Mouse (Mus musculus) gastrocnemius, adult 2 months (tissue): ENCODE data around the gene Ano4. TPM values are rescaled to one million over a fixed set of nuclear protein-coding genes. Genes with fewer than 3 reads are reported as not detected.

Experiments used
- DNase-seq: peaks from one replicate; pipeline ENCODE4 v3.0.0; 2022
- H3K27ac ChIP-seq: fragments of 200-600 bp; 2 replicates; pipeline ENCODE4 v1.8.1; 2022; ENCODE audit warnings: mild to moderate bottlenecking
- H3K4me3 ChIP-seq: fragments of 200-600 bp; 2 replicates; pipeline ENCODE4 v1.8.1; 2022; ENCODE audit warnings: mild to moderate bottlenecking, moderate library complexity
- CTCF ChIP-seq: fragments of 200-600 bp; IDR thresholded peaks from 2 replicates; pipeline ENCODE4 v1.8.1; 2022; ENCODE audit warnings: antibody characterized with exemption, mild to moderate bottlenecking, moderate library complexity
- intact Hi-C: fragments of 180-260 bp; cut with DNase I; formaldehyde crosslinking; loops from one replicate; pipeline ENCODE4 v1.15.1; 2025
- long read RNA-seq, 2 experiments: library from polyadenylated mRNA; stranded (forward); transcript quantifications; one replicate each; pipeline ENCODE4 v2.0.0; 2021
- total RNA-seq, 2 experiments: library from RNA; stranded (reverse); gene quantifications; 2 replicates each; pipeline ENCODE4 v1.2.3; 2021

Ano4 gene
- total RNA-seq = 1 to 10 TPM in 1 of 2 experiments, under 1 TPM in 1; 0.66 to 1.3 TPM
- long read RNA-seq, experiment 1 = 0 reads
- long read RNA-seq, experiment 2 = 0 reads

DNA sequence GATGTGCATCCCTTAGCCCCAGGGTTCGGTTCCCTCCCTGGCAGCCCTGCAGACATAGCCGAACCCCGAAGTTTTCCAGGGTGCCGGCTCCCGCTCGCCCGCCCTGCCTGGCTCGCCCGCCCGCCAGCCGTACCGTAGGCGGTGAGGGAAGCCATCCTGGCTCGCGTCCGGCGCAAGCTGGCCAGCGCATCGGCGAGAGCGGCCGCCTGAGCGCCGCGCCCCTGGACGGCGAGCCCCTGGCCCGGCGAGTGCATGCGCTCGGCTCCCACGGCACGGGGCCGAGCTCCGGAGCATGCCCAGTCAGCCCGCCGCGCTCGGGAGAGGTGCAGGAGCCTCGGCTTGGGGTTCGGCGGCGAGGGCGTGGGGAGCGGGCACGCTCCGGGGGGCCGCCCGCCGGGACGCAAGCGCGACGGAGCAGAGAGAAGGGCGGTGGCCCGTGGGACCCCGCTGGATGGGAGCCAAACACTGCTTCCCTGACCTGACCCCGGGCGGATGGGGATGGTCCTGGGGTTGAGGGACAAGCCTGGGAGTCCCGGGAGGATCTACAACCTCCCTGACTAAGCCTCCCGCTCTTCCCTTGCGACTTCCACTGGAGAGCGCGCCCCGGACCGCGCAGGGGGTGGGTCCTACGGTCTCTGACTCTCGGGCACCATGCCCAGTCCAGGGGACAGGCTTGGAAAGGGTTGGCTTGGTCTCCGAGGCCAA, at the start of gene Ano4:
TSS of gene Ano4 (minus strand) at position 272 of the 705 bp plus-strand sequence.
- DNase-seq = peak; percentile 62
- intact Hi-C loops = no loop called here
- no peak for TF ChIP-seq CTCF
- H3K4me3 ChIP-seq = peak within 1 kb of the TSS; percentile 71
- H3K27ac ChIP-seq = peak within 1 kb of the TSS; percentile 40

- no peak for DNase-seq
- intact Hi-C loops = no loop called here
- H3K4me3 ChIP-seq = no peak overlapping the region
- TF ChIP-seq CTCF = no peak
- no peak overlapping the region for H3K27ac ChIP-seq
Measured at GRCm38 (mm10) chr10:89392687-89393086, 48.1 kb upstream of the Ano4 start.

DNA sequence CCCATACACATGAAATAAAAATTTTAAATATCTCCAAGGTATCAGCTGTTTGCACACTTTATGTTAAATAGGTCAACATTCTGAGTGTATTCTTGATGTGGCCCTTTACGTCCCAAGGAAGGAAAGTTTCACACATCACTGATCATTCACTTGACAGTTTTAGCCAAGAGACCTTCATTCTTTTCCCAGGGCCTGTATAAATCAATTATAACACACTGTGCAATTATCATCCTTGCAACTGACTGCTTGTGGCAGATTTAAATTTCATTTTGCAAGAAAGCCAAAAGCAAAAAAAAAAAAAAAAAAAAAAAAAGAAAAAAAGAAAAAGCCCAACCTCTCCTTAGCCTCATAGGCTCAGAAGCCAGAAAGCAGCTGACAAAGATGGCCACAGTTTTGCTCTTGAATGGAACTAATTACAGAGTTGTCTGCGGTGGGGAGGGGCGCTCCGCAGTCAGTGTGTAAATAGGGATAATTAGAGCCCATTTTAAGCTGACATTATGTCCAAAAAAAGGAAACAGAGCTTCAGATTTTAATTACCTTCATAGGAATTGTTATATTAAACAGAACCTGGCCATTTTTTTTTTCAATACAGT, 47.1 kb upstream of the Ano4 start:
- intact Hi-C loops = no loop called here
- Histone ChIP-seq H3K4me3 (no peak overlapping the region), H3K27ac (no peak overlapping the region)
- no peak for DNase-seq
- TF ChIP-seq CTCF = no peak

GRCm38 (mm10) chr10:89386461-89386860, 41.9 kb upstream of the Ano4 start:
- DNase-seq = no peak
- no peak for TF ChIP-seq CTCF
- H3K27ac ChIP-seq = no peak overlapping the region
- intact Hi-C loops = no loop called here
- no peak overlapping the region for H3K4me3 ChIP-seq

GRCm38 (mm10) chr10:89383462-89383861, 38.9 kb upstream of the Ano4 start:
- Histone ChIP-seq H3K27ac (no peak overlapping the region), H3K4me3 (no peak overlapping the region)
- peak; percentile 91 for TF ChIP-seq CTCF
- peak; percentile 80 for DNase-seq
- intact Hi-C loops = loop anchor here (2.0 kb wide), 1 partner anchor 57 kb away; no protein-coding TSS in a partner anchor

DNA sequence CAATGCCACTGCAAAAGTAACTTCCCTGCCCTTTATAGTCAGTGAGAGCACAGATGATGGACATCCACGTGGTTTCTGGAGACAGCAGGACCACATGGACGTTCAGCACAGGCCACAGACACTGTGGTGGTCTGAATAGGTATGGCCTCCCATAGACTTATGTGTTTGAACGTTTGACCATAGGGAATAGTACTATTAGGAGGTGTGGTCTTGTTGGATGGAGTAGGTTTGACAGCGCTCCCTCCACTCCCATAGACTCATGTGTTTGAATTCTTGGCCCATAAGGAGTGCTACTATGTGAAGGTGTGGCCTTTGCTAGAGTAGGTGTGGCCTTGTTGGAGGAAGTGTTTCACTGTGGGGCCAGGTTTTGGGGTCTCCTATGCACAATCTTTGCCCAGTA, 33.2 kb upstream of the Ano4 start:
- Histone ChIP-seq H3K4me3 (no peak overlapping the region), H3K27ac (no peak overlapping the region)
- intact Hi-C loops = no loop called here
- no peak for TF ChIP-seq CTCF
- DNase-seq = no peak

GRCm38 (mm10) chr10:89370051-89370450, 25.5 kb upstream of the Ano4 start:
- no peak for DNase-seq
- intact Hi-C loops = no loop called here
- H3K4me3 ChIP-seq = no peak overlapping the region
- no peak overlapping the region for H3K27ac ChIP-seq
- no peak for TF ChIP-seq CTCF

- no peak for TF ChIP-seq CTCF
- Histone ChIP-seq H3K4me3 (no peak overlapping the region), H3K27ac (no peak overlapping the region)
- DNase-seq = no peak
- intact Hi-C loops = no loop called here
Measured at GRCm38 (mm10) chr10:89358933-89359332, 14.4 kb upstream of the Ano4 start.

DNA sequence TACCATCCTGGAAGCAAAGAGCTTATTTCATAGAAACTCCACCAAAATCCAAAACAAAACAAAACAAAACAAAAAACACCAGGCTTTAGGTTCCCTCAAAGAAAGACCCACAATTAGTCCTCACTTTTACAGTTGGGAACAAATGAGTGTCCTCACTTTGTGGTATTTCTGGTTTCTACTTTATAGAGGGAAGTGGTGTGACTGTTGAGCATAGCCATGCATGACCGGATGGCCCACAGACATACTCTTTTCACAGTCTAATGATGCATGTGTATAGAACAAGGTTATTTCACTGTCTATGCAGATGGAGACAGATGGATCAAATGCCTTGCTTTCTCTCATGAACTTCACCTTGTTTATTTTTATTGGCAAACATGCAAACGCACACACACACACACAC, 10.1 kb upstream of the Ano4 start:
- no peak for TF ChIP-seq CTCF
- Histone ChIP-seq H3K27ac (no peak overlapping the region), H3K4me3 (no peak overlapping the region)
- no peak for DNase-seq
- intact Hi-C loops = no loop called here

GRCm38 (mm10) chr10:89351416-89351815, 6.9 kb upstream of the Ano4 start:
- TF ChIP-seq CTCF = no peak
- no peak overlapping the region for H3K4me3 ChIP-seq
- no peak overlapping the region for H3K27ac ChIP-seq
- intact Hi-C loops = no loop called here
- no peak for DNase-seq

- no peak overlapping the region for H3K27ac ChIP-seq
- no peak for TF ChIP-seq CTCF
- H3K4me3 ChIP-seq = no peak overlapping the region
- intact Hi-C loops = no loop called here
- no peak for DNase-seq
Measured at GRCm38 (mm10) chr10:89345606-89346005, 1.0 kb upstream of the Ano4 start.

GRCm38 (mm10) chr10:89345196-89345533, 603 bp upstream of the Ano4 start:
- peak overlapping the region; percentile 71 for H3K4me3 ChIP-seq
- intact Hi-C loops = no loop called here
- peak overlapping the region; percentile 40; the same call in 1 of the 2 replicates for H3K27ac ChIP-seq
- DNase-seq = no peak
- TF ChIP-seq CTCF = no peak

GRCm38 (mm10) chr10:89344132-89344490, 451 bp downstream of the Ano4 start:
- intact Hi-C loops = no loop called here
- Histone ChIP-seq H3K27ac (no peak overlapping the region), H3K4me3 (peak overlapping the region; percentile 71)
- no peak for DNase-seq
- TF ChIP-seq CTCF = no peak

DNA sequence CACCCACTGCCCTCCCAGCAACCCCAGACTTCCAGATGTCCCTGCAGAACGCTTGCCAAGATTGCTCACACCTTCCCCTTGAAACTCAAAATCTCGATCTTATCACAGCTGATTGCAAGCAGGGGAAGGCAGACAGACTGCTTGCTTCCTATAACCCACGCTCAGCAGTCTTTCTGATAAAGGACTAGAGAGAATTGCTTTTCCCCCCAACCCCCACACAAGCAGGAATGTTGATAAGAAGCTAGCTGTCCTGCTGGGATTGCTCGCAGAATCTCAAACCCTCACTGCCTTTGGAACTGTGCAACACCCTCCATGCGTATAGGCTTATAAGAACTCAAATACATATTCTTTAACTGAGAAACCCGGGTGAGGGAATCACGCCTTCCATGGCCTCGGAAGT, 846 bp downstream of the Ano4 start:
- Histone ChIP-seq H3K4me3 (no peak overlapping the region), H3K27ac (no peak overlapping the region)
- intact Hi-C loops = no loop called here
- DNase-seq = no peak
- TF ChIP-seq CTCF = no peak
